Mouse (Mus musculus) left cerebral cortex, postnatal 25 days (tissue): ENCODE measurements at regions not wholly inside any gene's neighbourhood (a gene's known extent, or its start where the extent isn't known, plus 50 kb on each side); places are given as distances from the start of the nearest gene placed in this dataset.
A peak's percentile ranks its signal among the peaks of the same experiment; 100 is the strongest.
"Not testable (repeated sequence)": the region's sequence is repeated elsewhere in the genome, so short reads cannot be mapped to it uniquely, and the experiment has no call there.

Experiments
- DNase-seq, 2 experiments: peaks; one replicate each; pipeline ENCODE4 v3.0.0; 2022; ENCODE audit warnings: low spot score in 2 of 2, mixed read lengths in 1 of 2
- intact Hi-C: fragments of 180-260 bp; cut with DNase I; formaldehyde crosslinking; loops from one replicate; pipeline ENCODE4 v1.15.1; 2025

DNA sequence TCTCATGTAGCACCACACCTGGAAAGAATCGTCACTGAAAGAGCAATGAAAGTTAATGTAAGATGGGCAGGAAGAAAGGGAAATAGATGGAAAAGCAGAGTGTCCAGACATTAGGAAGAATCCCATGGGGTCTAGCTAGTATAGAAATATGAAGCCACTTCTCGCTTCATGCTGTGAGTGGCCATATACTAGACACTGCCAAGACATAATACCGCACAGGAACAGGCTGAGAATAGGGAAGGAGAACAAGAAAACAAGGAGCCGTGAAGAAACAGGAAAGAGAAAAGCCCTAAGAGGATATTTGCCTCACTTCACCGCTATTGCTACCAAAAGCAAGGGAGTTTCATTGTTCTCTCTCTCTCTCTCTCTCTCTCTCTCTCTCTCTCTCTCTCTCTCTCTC is 171.4 kb downstream of the Kctd12 start:
- intact Hi-C loops = no loop called here
- DNase-seq = no peak

DNA sequence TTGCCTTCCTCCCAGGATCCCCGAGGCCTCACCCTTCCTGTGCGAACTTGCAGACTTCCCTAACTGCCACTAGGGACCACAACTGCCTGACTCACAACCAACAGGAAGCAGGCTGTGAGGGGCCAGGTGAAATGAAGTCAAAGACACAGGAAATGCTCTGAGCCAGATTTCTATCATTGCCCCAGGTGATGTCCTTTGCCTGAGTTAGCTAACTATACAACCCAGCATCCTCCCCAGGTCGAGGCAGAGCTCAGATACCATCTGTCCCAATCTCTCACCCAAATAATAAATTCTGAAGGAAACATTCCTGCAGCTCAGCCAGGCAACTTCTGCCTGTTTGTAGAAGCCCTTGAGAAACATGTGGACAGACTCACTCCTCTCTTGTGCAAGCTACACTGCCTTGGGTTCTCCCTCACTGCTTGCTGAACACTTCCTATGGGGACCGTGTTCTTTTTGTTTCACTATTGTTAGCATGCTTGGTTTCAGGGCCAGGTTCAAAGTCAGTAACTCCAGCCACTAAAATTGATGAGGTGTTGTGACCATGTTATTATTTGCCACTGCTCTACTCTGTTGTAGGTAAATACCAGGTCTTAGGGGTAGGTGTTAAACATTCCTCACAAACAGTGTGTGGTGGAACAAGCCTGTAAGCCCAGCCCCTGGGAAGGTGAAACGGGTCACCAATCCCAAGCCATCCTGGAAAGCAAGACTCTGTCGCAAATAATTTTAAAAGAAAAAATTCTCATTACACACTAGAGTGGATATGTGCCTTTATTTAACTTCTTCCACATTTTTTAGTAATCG is 172.1 kb downstream of the Kctd12 start:
- peak in 1 of 2 experiments; percentile 7 for DNase-seq
- intact Hi-C loops = no loop called here

DNA sequence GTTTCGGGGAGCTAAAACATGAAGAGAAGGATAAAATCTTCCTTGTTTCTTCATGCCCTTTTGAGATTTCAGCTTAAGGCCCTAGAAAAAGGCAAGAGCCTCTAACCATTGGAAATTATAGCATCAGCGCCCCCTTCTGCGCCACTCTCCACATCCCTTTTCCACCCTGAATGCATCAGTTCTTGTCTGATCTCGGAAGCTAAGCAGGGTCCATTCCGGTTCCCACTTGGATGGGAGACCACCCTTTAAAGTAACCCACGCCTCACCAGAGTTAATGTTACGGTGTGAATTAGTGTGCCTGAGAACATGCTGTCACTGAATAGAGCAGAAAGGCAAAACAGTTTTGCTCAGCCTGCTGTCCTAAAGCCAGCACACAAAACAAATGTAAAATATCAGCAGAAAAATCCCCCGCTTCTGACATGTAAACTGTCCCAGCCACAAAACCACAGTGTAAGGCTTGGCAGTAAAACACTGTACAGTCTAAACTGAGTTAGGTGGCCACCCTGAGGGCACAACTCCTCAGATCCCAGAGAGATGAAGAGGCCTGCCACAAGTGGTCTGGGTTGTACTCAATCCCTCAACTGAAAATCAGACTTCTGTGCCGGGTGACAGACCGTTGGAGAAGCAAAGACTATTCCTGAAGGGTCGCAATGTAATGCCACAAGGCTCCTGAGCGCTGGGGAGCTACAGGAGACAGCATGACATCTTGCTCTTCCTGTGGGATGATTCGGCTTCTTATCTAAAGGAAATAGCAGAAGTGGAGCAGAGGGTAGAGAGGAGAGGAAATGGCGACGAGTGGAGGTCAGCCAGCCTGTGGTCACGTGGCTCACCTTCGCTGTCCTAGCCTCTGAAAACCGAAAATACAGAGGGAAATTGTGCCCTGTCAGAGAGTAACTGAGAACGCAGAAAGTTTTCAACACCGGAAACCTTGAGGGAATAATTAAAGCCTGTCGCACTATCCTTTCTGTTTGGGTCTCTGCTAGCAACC is 176.2 kb downstream of the Kctd12 start:
- intact Hi-C loops = loop anchor here (5.0 to 10.0 kb wide), 3 partner anchors 101 to 621 kb away; partner anchors contain the start of gene Kctd12
- DNase-seq = peak in 1 of 2 experiments; percentile 44

GRCm38 (mm10) chr14:102795676-102796075 is 186.8 kb downstream of the Kctd12 start:
- intact Hi-C loops = no loop called here
- DNase-seq = no peak

DNA sequence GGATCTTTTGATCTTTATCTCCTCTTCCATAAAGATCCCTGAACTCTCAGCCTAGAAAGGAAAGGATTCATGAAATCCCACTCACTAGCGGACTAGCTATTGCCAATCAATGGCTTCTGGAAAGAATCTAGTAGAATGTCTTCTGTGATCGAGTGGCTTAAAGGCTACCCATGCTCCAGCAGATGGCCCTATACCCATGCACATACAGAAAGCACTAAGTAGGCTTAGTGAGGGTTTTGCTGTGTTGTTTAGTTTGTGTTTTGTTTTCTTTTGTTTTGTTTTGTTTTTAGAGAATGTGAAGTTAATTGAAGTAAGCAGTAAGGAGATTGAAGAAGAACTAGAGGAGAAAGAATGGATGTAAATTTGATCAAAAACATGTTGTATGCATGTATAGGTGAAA is 187.5 kb downstream of the Kctd12 start:
- intact Hi-C loops = no loop called here
- DNase-seq = peak in 1 of 2 experiments; percentile 11

GRCm38 (mm10) chr14:102793753-102794152 is 188.7 kb downstream of the Kctd12 start:
- intact Hi-C loops = no loop called here
- no peak for DNase-seq

DNA sequence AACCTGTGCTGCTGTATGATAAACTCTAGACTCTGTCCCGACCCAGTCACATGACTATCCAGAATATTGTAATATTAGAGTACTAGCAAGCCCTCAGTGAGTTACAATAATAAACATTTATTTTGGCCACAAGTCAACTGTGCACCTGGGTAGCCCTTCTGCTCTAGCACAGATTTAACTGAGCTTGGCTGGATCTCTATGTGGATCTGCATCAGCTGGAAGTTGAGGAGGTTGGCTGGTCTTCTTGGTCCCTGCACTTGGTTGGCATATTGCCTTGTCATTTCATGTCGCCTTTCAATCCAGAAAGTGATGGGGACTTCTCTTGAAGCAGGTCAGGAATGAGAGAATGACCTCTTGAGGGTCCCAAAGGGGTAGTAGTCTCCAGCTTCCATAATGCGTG is 191.5 kb downstream of the Kctd12 start:
- intact Hi-C loops = no loop called here
- no peak for DNase-seq

GRCm38 (mm10) chr14:102782227-102782626 is 200.2 kb downstream of the Kctd12 start:
- DNase-seq = no peak
- intact Hi-C loops = no loop called here

- peak in 1 of 2 experiments; percentile 2 for DNase-seq
- intact Hi-C loops = no loop called here
Observed at GRCm38 (mm10) chr14:102769716-102770115, 212.7 kb downstream of the Kctd12 start.

DNA sequence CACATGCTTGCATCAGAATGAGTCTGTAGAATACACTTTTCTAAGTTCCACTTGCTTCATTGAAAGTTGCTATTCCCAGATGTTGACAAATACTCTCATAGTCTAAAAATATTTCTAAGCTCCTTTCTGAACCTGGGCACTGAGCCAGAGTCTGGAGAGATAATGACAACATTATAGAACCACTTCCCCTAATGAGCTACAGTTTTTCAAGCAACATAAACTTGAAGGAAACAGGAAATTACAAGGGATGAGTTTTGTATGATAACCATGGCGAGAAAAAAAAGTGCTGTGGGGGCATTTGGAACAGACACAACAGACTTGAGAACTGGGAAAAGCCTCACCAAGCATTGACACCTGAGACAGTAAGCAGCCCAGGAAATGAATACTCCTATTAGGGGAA is 233.8 kb downstream of the Kctd12 start:
- DNase-seq = no peak
- intact Hi-C loops = no loop called here

DNA sequence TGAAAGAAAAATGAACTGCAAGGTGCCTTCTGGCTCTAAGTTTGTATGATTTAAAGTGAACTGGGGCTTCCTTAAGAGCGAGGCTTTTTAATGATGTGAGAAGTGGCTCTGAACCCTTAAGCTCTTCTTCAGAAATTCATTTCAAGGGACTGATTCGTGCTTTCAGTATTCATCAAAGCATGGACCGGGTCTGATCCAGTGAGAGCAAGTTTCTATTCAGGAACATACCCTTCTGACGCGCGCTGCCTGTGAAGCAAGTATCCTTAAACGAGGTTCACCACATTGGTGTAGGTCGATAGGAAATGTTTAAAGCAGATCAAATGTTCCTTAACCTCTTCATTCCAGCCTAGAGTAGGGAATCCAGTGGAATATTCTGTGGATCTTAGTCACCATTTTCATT is 240.1 kb downstream of the Kctd12 start:
- intact Hi-C loops = no loop called here

DNA sequence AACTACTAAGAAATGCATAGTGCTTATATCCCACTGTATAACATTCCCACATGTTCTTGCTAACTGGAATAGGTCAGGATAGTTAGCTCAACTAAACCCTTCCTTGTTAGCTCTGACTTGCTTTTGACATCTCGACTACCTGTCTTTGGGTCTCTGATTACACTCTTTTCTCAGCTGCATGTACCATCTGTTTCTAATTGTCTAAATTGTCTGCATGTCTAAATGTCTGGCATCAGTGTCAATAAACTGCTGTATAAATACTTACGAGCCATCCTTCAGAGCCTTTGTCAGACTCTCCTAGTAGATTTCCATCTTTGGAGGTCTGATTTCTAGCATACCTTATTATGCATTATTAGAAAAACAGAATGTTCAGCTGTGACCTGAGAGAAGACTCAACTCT is 245.8 kb downstream of the Kctd12 start:
- intact Hi-C loops = no loop called here
- no peak for DNase-seq

More for the DNA sequence above, 240.1 kb downstream of the Kctd12 start:
- no peak for DNase-seq

DNA sequence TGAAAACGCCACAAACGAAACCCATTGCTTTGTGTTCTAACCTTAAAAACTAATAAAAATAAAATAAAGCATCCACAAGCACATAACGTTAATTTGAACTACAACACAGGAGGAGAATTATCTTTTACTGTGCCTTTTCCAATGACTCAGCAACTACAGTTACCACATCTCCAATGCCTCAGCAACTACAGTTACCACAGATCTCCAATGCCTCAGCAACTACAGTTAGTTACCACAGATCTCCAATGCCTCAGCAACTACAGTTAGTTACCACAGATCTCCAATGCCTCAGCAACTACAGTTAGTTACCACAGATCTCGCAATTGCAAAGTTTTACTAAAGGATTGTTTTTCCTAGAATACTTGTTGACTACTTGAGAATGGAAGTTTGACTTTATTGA is 248.7 kb downstream of the Kctd12 start:
- DNase-seq, intact Hi-C loops: not testable (repeated sequence)

DNA sequence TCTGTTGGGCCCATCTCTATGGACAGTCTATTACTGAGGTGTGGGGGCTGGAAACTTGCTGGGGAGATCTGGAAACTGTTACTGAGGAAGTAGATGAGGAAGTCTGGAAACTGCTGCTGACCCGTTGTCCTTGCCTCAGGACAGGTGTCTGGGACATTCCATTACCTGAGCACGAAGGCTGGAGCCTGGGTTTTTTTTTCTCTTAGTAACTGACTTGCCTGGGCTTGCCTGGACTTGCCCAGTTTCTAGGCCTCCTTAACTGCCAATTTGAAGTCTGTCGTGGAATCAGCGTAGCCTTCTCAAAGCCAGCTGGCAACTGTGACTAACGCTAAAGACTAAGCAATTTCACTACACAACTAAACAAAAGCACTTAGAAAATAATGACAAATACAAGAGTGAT is 250.7 kb downstream of the Kctd12 start:
- intact Hi-C loops = no loop called here
- DNase-seq = no peak

DNA sequence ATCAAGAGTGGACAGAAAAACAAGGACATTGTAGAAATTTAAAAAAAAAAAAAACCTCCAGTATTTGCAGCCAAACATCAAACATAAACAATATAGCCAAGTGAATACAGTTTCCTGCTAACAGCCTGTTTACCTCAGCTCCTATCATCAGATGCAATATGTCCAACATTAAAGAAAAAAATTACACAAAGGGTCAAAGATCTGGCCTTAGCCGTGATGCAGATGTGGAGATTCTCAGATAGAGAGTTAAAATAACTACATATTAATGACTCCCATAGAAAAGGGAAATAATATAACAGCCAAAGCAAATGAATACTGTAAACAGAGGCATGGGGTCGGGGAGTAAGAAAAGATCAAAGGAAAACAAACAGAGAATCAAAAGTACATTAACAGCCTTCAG is 259.8 kb downstream of the Kctd12 start:
- intact Hi-C loops = no loop called here
- DNase-seq = no peak

DNA sequence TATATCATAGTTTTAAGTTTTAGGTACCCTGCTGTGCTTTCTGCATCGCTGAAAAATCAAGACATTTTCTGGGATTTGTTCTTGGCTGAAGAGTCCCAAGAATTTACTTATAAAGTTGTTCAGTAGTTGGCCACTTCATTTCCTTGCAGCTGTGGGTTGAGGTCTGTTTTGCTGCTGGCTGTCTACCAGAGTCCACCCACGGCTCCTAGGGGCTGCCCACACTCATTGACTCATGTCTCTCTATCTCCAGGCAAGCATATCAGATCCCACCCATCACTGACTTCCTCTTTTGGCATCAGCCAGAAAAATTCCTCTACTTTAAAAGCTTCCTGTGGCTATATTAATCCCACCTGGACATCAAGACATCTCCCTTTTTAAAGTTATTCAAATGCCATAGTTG is 263.9 kb downstream of the Kctd12 start:
- intact Hi-C loops = loop anchor here (5.0 kb wide), 1 partner anchor 264 kb away; the partner anchor contains the start of gene Kctd12
- peak; percentile 6 to 80 for DNase-seq

GRCm38 (mm10) chr14:102712600-102712999 is 269.8 kb downstream of the Kctd12 start:
- DNase-seq = no peak
- intact Hi-C loops = no loop called here

- DNase-seq = peak in 1 of 2 experiments; percentile 35
- intact Hi-C loops = no loop called here
Observed at GRCm38 (mm10) chr14:102706704-102707336, 275.6 kb downstream of the Kctd12 start.

- intact Hi-C loops = no loop called here
- no peak for DNase-seq
Observed at GRCm38 (mm10) chr14:102701108-102701507, 281.3 kb downstream of the Kctd12 start.

DNA sequence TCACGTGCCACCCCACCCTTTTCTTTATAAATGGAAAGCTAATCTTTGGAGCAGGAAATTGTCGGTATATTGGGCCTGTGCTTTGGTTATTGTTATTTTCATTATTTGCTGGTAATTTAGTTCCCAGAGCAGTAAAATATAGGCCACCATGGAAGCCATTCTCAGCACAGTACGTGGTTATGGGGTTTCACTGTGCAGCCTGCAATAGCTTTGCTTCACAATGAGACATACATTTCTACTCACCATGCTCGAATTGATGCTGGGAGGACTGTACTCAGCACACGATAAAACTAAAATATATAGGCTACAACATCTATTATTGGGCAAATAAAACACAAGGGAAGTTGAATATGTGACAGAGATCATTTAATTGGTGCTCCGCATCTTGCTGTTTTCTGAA is 282.0 kb downstream of the Kctd12 start:
- intact Hi-C loops = no loop called here
- no peak for DNase-seq
